Mouse (Mus musculus) heart, postnatal 0 days (tissue): Measurements from ENCODE around the gene B4galt1. TPM values are rescaled to one million over a fixed set of nuclear protein-coding genes. Genes with fewer than 3 reads are reported as not detected.

Experiments
- ATAC-seq: fragments of 200-750 bp; cut with Nextera tagmentation; 2 replicates; pipeline ENCODE4 v1.8.0; 2017; ENCODE audit warnings: low read depth, moderate number of reproducible peaks, moderate library complexity; ENCODE audit not compliant: insufficient read depth
- DNase-seq: peaks from one replicate; pipeline ENCODE4 v3.0.0-alpha.2; 2016; ENCODE audit warnings: low spot score
- H3K27ac ChIP-seq: fragments of 300-500 bp; sonication (generic); 2 replicates; pipeline ENCODE4 v1.5.1; 2014; ENCODE audit warnings: low read depth, mild to moderate bottlenecking
- H3K27me3 ChIP-seq: fragments of 300-500 bp; sonication (generic); 2 replicates; pipeline ENCODE4 v1.6.1; 2014; ENCODE audit warnings: low read length, mixed read lengths; ENCODE audit not compliant: control insufficient read depth, insufficient read depth
- H3K36me3 ChIP-seq: fragments of 300-500 bp; sonication (generic); replicated peaks from 2 replicates; pipeline ENCODE4 v1.6.1; 2014; ENCODE audit warnings: low read length, mixed read lengths; ENCODE audit not compliant: control insufficient read depth, insufficient read depth
- H3K4me1 ChIP-seq: fragments of 300-500 bp; sonication (generic); 2 replicates; pipeline ENCODE4 v1.6.1; 2014; ENCODE audit warnings: antibody characterized with exemption; ENCODE audit not compliant: control insufficient read depth, insufficient read depth
- H3K4me2 ChIP-seq: fragments of 300-500 bp; sonication (generic); 2 replicates; pipeline ENCODE4 v1.6.1; 2014; ENCODE audit warnings: low read depth, mild to moderate bottlenecking, low read length, moderate library complexity
- H3K4me3 ChIP-seq: fragments of 300-500 bp; sonication (generic); 2 replicates; pipeline ENCODE4 v1.5.1; 2014; ENCODE audit warnings: low read depth, low read length
- H3K9ac ChIP-seq: fragments of 300-500 bp; sonication (generic); replicated peaks from 2 replicates; pipeline ENCODE4 v1.6.1; 2014; ENCODE audit warnings: low read depth, low read length, mixed read lengths
- H3K9me3 ChIP-seq: fragments of 300-500 bp; sonication (generic); replicated peaks from 2 replicates; pipeline ENCODE4 v1.6.1; 2016; ENCODE audit warnings: low read length; ENCODE audit not compliant: control insufficient read depth
- CTCF ChIP-seq: IDR thresholded peaks from 2 replicates; pipeline ENCODE4 v1.5.1; 2016; ENCODE audit warnings: antibody characterized with exemption, control low read depth, low read depth
- EP300 ChIP-seq: IDR thresholded peaks from 2 replicates; pipeline ENCODE4 v1.6.1; 2016; ENCODE audit warnings: antibody characterized with exemption, low read depth
- WGBS: fragments of 180-500 bp; shearing (Covaris S2); extraction: QIAGEN DNeasy Blood & Tissue Kit; methylation state at CpG from one replicate; pipeline ENCODE4 v1.1.7; 2014; 5-methylcytosine and 5-hydroxymethylcytosine counted together
- polyA plus RNA-seq: library from polyadenylated mRNA; unstranded; fragments of >200 nt; fragmentation: Nextera tagmentation; extraction: Ambion mirVana; gene quantifications from 2 replicates; pipeline ENCODE4 v1.2.1, GENCODE M21; 2015
- total RNA-seq: library from RNA; depleted of rRNA; stranded (reverse); fragments of >200 nt; gene quantifications from 2 replicates; pipeline ENCODE4 v1.2.3, GENCODE M21; 2014; ENCODE audit warnings: low replicate concordance

The B4galt1 gene
- total and polyA plus RNA-seq, 2 experiments from 2014 or later = 49.6 to 125 TPM

GRCm38 (mm10) chr4:40817936-40818335 is 35.9 kb downstream of the B4galt1 start:
- peaks cover 76% of the 10 kb centered on the region for H3K36me3 ChIP-seq
- H3K4me3 ChIP-seq = no peak overlapping the region
- WGBS = 59% methylated on average over 12 of the region's 12 CpGs
- no peak for ATAC-seq
- no peak for DNase-seq
- no peaks in the 10 kb centered on the region for H3K9me3 ChIP-seq
- H3K27ac ChIP-seq = peak overlapping the region; percentile 83
- H3K9ac ChIP-seq = 0 out of 2 replicates have a peak overlapping the region, but pooled peaks have one; percentile 20
- H3K4me2 ChIP-seq = no peak overlapping the region
- TF ChIP-seq CTCF (no peak), EP300 (no peak)
- H3K27me3 ChIP-seq = no peaks in the 10 kb centered on the region
- peaks cover 26% of the 10 kb centered on the region for H3K4me1 ChIP-seq

DNA sequence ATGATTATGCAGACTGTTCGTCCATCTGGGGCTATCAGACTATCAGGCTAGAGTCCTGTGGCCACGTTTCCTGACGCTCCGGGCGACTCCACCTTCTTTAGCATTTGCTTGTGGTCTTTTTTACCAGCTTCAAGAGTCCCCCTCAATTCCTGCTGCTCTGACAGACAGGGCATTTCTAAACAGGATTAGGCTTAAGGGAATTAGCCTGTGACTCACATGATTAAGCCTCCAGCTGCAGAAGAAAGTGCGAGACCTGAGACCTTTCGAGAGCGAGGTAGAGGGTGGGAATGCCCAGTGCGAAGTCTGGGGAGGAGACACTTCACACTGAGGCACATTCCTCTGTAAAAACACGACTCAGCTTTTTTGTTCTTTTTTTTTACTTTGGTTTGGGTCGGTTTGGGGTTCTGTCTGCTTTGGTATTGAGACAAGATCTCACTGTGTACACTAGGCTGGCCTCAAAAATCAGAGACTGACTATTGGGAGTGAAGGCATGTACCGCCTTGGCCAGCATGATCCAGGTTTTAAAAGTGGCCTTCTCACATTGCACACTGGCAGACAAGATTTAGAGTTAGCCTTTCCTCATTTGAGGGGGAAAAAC is 37.9 kb downstream of the B4galt1 start:
- ATAC-seq (no peak), DNase-seq (no peak)
- no peak overlapping the region for H3K4me2 ChIP-seq
- no peak overlapping the region for H3K27ac ChIP-seq
- no peak for TF ChIP-seq CTCF
- TF ChIP-seq EP300 = no peak
- no peak overlapping the region for H3K9ac ChIP-seq
- peaks cover 77% of the 10 kb centered on the region for H3K36me3 ChIP-seq
- peaks cover 22% of the 10 kb centered on the region for H3K4me1 ChIP-seq
- H3K9me3 ChIP-seq = no peaks in the 10 kb centered on the region
- H3K4me3 ChIP-seq = no peak overlapping the region
- no peaks in the 10 kb centered on the region for H3K27me3 ChIP-seq
- 48% methylated on average over 12 of the region's 12 CpGs for WGBS

DNA sequence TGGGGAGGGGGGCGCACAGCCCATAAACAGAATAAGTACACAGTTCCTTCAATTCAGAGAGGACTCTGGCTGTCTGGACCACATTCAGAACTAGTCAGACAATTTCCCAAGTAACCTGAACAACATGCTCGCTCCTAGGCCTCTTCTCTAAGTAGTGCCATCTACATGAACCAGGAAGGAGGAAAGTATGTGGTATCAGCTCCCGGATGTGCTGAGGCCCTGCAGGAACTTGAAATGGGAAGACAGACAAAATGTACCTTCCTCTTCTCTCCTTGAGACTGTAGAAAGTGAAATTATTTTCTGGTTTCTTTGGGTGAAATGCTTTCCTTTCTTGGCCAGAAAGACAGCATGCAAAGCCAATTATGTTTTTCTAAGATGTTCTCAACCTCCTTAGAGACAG is 38.7 kb downstream of the B4galt1 start:
- DNase-seq (no peak), ATAC-seq (no peak)
- WGBS = 74% methylated on average over 3 of the region's 3 CpGs
- Histone ChIP-seq H3K27me3 (no peaks in the 10 kb centered on the region), H3K4me1 (peaks cover 18% of the 10 kb centered on the region; the same call in 1 of the 2 replicates), H3K4me2 (no peak overlapping the region), H3K4me3 (no peak overlapping the region), H3K27ac (no peak overlapping the region), H3K9me3 (no peaks in the 10 kb centered on the region), H3K9ac (no peak overlapping the region), H3K36me3 (peaks cover 80% of the 10 kb centered on the region)
- TF ChIP-seq CTCF (no peak), EP300 (no peak)

DNA sequence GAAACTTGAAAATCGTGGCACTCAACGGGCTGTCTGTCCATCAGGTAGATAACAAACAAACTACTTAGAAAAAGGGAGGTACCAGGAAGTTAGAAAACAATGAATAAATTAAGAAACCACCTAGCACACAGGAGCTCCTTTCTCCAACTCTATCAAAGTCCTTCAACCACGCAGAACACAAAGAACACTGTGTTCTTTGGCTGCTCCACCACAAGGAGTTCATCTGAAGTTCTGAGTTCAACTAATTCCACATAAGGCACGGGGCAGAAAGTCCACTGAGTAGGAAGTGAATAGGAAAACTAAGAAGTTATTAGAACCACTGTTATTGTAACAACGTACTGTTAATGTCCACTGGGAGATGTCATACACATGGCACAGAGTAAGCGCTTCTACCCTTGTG is 39.4 kb downstream of the B4galt1 start:
- TF ChIP-seq CTCF (no peak), EP300 (no peak)
- 77% methylated on average over 6 of the region's 6 CpGs for WGBS
- Histone ChIP-seq H3K9me3 (no peaks in the 10 kb centered on the region), H3K36me3 (peaks cover 88% of the 10 kb centered on the region), H3K4me3 (no peak overlapping the region), H3K27me3 (no peaks in the 10 kb centered on the region), H3K4me2 (no peak overlapping the region), H3K9ac (no peak overlapping the region), H3K4me1 (peaks cover 14% of the 10 kb centered on the region; the same call in 1 of the 2 replicates), H3K27ac (no peak overlapping the region)
- no peak for ATAC-seq
- no peak for DNase-seq

- no peaks in the 10 kb centered on the region for H3K27me3 ChIP-seq
- H3K27ac ChIP-seq = no peak overlapping the region
- H3K36me3 ChIP-seq = peaks cover 97% of the 10 kb centered on the region
- no peak for TF ChIP-seq EP300
- TF ChIP-seq CTCF = no peak
- H3K4me3 ChIP-seq = no peak overlapping the region
- H3K9me3 ChIP-seq = no peaks in the 10 kb centered on the region
- H3K9ac ChIP-seq = no peak overlapping the region
- no peak for ATAC-seq
- H3K4me2 ChIP-seq = no peak overlapping the region
- peaks cover 1% of the 10 kb centered on the region; the same call in 1 of the 2 replicates for H3K4me1 ChIP-seq
- DNase-seq = no peak
- WGBS = 83% methylated on average over 1 of the region's 1 CpGs
These were observed 40.9 kb downstream of the B4galt1 start for GRCm38 (mm10) chr4:40812891-40813290.

GRCm38 (mm10) chr4:40810481-40810880 is 43.3 kb downstream of the B4galt1 start:
- Histone ChIP-seq H3K4me1 (no peaks in the 10 kb centered on the region), H3K27me3 (no peaks in the 10 kb centered on the region), H3K27ac (no peak overlapping the region), H3K36me3 (peaks cover 98% of the 10 kb centered on the region), H3K9ac (no peak overlapping the region), H3K4me3 (no peak overlapping the region), H3K4me2 (no peak overlapping the region), H3K9me3 (no peaks in the 10 kb centered on the region)
- DNase-seq (no peak), ATAC-seq (no peak)
- 75% methylated on average over 5 of the region's 5 CpGs for WGBS
- TF ChIP-seq CTCF = no peak
- TF ChIP-seq EP300 = no peak
